Mouse (Mus musculus): ENCODE measurements at regions not wholly inside any gene's neighbourhood (a gene's known extent, or its start where the extent isn't known, plus 50 kb on each side); places are given as distances from the start of the nearest gene placed in this dataset.
A peak's percentile ranks its signal among the peaks of the same experiment; 100 is the strongest.

DNA sequence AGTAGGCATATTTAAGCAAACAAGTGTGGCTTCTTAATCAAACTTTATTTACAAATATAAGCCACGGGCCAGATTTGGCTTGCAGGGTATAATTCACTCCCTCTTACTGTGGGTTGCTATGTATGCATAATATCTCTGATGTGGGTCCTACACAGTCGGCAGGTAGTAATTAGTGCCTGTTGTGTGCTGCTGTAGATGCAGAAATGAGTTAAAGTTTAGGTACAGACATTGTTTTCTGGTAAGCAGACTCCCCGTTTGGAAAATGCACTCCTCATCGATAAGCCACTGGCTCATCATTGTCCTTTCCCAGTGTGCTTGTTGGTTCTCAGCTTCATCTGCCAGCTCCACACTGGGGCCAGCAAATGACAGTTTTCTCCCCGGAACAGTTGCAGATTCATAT lies 113.4 kb upstream of the Lyplal1 start:
- Histone ChIP-seq H3K4me3 (no peak overlapping the region), H3K27ac (ENCODE audit: poor library complexity, severe bottlenecking) (no peak overlapping the region), H3K4me1 (replicated peaks) (no peaks in the 10 kb centered on the region), H3K36me3 (no peaks in the 10 kb centered on the region), H3K27me3 (replicated peaks) (no peaks in the 10 kb centered on the region), H3K4me2 (no peak overlapping the region), H3K9me3 (replicated peaks) (0 out of 2 replicates have a peak, but pooled peaks cover 4% of the 10 kb centered on the region), H3K9ac (no peak overlapping the region)
- 70% methylated on average over 5 of the region's 5 CpGs for WGBS
- ATAC-seq (ENCODE audit: insufficient number of reproducible peaks, low FRiP score), result no peak

- Histone ChIP-seq H3K9ac (no peak overlapping the region), H3K36me3 (no peaks in the 10 kb centered on the region), H3K4me1 (replicated peaks) (no peaks in the 10 kb centered on the region), H3K27me3 (replicated peaks) (no peaks in the 10 kb centered on the region), H3K27ac (ENCODE audit: poor library complexity, severe bottlenecking) (no peak overlapping the region), H3K9me3 (replicated peaks) (0 out of 2 replicates have a peak, but pooled peaks cover 4% of the 10 kb centered on the region), H3K4me2 (no peak overlapping the region), H3K4me3 (no peak overlapping the region)
- no peak for ATAC-seq (ENCODE audit: insufficient number of reproducible peaks, low FRiP score)
- WGBS, result 70% methylated on average over 6 of the region's 6 CpGs
These were observed 112.7 kb upstream of the Lyplal1 start for GRCm38 (mm10) chr1:186229856-186230255.

GRCm38 (mm10) chr1:186228396-186228795 lies 111.3 kb upstream of the Lyplal1 start:
- H3K4me3 ChIP-seq, result no peak overlapping the region
- no peaks in the 10 kb centered on the region for H3K27me3 ChIP-seq (replicated peaks)
- H3K27ac ChIP-seq (ENCODE audit: poor library complexity, severe bottlenecking), result no peak overlapping the region
- H3K9ac ChIP-seq, result no peak overlapping the region
- ATAC-seq (ENCODE audit: insufficient number of reproducible peaks, low FRiP score), result no peak
- peaks cover 9% of the 10 kb centered on the region for H3K4me1 ChIP-seq (replicated peaks)
- H3K4me2 ChIP-seq, result no peak overlapping the region
- 58% methylated on average over 4 of the region's 4 CpGs for WGBS
- 0 out of 2 replicates have a peak, but pooled peaks cover 4% of the 10 kb centered on the region for H3K9me3 ChIP-seq (replicated peaks)
- no peaks in the 10 kb centered on the region for H3K36me3 ChIP-seq

- no peak for ATAC-seq (ENCODE audit: insufficient number of reproducible peaks, low FRiP score)
- no peak overlapping the region for H3K4me3 ChIP-seq
- H3K4me1 ChIP-seq (replicated peaks), result peaks cover 14% of the 10 kb centered on the region
- peak overlapping the region; percentile 46 for H3K27ac ChIP-seq (ENCODE audit: poor library complexity, severe bottlenecking)
- no peaks in the 10 kb centered on the region for H3K27me3 ChIP-seq (replicated peaks)
- H3K9me3 ChIP-seq (replicated peaks), result 0 out of 2 replicates have a peak, but pooled peaks cover 4% of the 10 kb centered on the region
- no peak overlapping the region for H3K4me2 ChIP-seq
- H3K36me3 ChIP-seq, result no peaks in the 10 kb centered on the region
- H3K9ac ChIP-seq, result no peak overlapping the region
- WGBS, result 35% methylated on average over 5 of the region's 5 CpGs
These were observed 107.1 kb upstream of the Lyplal1 start for GRCm38 (mm10) chr1:186224231-186224630.

DNA sequence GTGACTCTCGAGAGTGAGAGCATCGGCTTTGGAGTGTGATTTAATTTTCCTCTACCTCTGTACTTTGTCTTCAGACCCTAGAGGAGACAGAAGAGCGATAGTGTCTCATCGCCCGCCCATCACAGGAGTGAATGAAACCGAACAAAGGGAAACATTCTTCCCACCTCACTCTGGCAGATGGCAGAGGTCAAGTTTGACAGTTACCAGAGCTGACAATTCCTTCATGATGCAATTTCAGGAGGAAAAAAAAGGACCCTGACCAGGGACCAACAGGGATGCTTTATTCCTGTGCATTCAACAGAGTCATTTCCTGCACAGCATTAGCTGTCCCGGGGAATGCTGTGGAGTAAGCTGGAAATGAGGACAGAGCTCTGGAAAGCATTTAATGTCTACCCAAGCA lies 106.3 kb upstream of the Lyplal1 start:
- Histone ChIP-seq H3K4me2 (peak overlapping the region; percentile 7), H3K27ac (ENCODE audit: poor library complexity, severe bottlenecking) (peak overlapping the region; percentile 57; the same call in 1 of the 2 replicates), H3K4me3 (no peak overlapping the region), H3K4me1 (replicated peaks) (peaks cover 14% of the 10 kb centered on the region), H3K36me3 (no peaks in the 10 kb centered on the region), H3K27me3 (replicated peaks) (no peaks in the 10 kb centered on the region), H3K9ac (no peak overlapping the region), H3K9me3 (replicated peaks) (0 out of 2 replicates have a peak, but pooled peaks cover 4% of the 10 kb centered on the region)
- ATAC-seq (ENCODE audit: insufficient number of reproducible peaks, low FRiP score), result peak; percentile 55; the same call in 1 of the 2 replicates
- 26% methylated on average over 7 of the region's 7 CpGs for WGBS

DNA sequence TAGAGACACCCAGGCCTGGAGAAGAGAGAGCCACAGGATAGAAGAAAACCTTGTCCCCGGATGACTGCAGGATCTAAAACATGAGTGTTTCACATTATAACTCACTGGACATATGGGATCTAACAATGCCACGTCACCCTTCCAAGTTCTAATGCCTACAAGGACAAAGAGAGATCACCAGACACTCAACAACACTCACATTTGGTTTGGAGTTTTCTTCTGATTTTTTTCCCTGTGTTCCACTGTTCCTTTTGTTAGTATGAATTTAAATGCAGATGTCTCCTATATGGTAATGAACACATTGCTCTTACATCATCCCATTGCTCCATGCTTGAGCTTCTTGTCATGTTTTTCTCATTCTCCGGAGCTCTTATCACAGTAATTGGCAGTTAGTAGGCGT lies 101.9 kb upstream of the Lyplal1 start:
- no peak overlapping the region for H3K4me2 ChIP-seq
- H3K4me1 ChIP-seq (replicated peaks), result peaks cover 10% of the 10 kb centered on the region
- peaks cover 4% of the 10 kb centered on the region for H3K9me3 ChIP-seq (replicated peaks)
- no peak overlapping the region for H3K27ac ChIP-seq (ENCODE audit: poor library complexity, severe bottlenecking)
- 76% methylated on average over 4 of the region's 4 CpGs for WGBS
- H3K36me3 ChIP-seq, result no peaks in the 10 kb centered on the region
- no peak for ATAC-seq (ENCODE audit: insufficient number of reproducible peaks, low FRiP score)
- no peaks in the 10 kb centered on the region for H3K27me3 ChIP-seq (replicated peaks)
- H3K4me3 ChIP-seq, result no peak overlapping the region
- H3K9ac ChIP-seq, result no peak overlapping the region

DNA sequence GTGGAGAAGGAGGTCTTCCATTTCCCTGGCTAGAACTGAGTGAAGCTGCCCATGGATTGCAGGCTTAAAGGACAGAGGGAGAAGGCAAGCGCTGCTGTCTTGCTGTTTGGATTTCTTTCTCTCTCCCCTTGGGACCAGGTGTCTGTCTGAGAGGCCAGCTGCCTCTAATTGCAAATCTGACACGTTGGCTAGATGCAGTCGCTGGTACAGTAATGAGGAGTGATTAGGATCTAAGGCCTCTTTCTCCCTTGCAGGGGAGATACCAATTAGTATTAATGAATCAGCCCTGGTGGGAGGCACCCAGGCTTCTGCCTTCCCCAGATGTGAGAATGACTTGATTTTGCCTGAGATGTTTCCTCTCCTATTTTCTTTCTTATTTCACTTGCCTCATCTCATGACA lies 100.1 kb upstream of the Lyplal1 start:
- ATAC-seq (ENCODE audit: insufficient number of reproducible peaks, low FRiP score), result no peak
- Histone ChIP-seq H3K27ac (ENCODE audit: poor library complexity, severe bottlenecking) (no peak overlapping the region), H3K4me2 (no peak overlapping the region), H3K4me1 (replicated peaks) (no peaks in the 10 kb centered on the region), H3K4me3 (no peak overlapping the region), H3K9ac (no peak overlapping the region), H3K9me3 (replicated peaks) (peaks cover 10% of the 10 kb centered on the region), H3K36me3 (no peaks in the 10 kb centered on the region), H3K27me3 (replicated peaks) (no peaks in the 10 kb centered on the region)
- 22% methylated on average over 3 of the region's 3 CpGs for WGBS

DNA sequence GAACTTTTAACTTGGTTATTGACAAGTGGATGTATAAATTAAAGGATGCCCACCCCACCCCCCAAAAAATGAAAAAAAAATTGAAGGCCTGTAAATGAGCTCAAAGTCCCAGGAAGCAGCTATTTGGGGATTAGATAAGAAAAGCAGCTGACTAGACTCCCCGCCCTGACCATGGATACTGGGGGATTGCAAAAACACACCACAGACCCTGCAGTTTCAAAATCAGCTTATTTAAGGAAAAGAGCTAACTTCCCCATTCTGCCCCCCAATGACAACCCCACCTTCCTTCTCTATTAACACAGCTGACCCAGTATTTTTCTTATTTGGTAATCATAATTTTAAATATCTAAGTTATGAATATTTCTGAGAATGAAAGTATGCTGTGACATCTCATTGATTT lies 87.0 kb upstream of the Lyplal1 start:
- H3K9me3 ChIP-seq (replicated peaks), result no peaks in the 10 kb centered on the region
- H3K4me2 ChIP-seq, result no peak overlapping the region
- H3K4me1 ChIP-seq (replicated peaks), result no peaks in the 10 kb centered on the region
- H3K27me3 ChIP-seq (replicated peaks), result no peaks in the 10 kb centered on the region
- no peaks in the 10 kb centered on the region for H3K36me3 ChIP-seq
- H3K9ac ChIP-seq, result no peak overlapping the region
- ATAC-seq (ENCODE audit: insufficient number of reproducible peaks, low FRiP score), result no peak
- H3K27ac ChIP-seq (ENCODE audit: poor library complexity, severe bottlenecking), result no peak overlapping the region
- no peak overlapping the region for H3K4me3 ChIP-seq
- 68% methylated on average over 1 of the region's 1 CpGs for WGBS

DNA sequence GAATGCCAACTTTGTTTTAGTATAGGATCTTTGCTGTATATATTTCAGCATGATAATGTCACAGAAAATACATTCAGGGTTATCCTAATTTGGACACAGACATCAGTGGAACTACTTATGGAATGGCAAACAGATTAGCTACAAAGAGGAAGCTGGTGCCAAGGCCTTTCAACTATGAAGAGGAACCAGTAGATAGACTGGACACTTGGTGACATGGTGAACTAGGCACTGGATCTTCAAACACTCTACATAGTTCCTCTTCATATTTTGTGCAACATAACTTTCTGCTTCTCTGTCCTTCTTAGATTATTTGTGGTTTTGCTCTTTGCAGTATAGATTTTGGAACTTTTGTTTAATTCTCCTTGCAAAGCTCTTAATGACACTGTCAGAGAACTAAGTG lies 85.4 kb upstream of the Lyplal1 start:
- Histone ChIP-seq H3K4me1 (replicated peaks) (no peaks in the 10 kb centered on the region), H3K9me3 (replicated peaks) (no peaks in the 10 kb centered on the region), H3K4me3 (no peak overlapping the region), H3K9ac (no peak overlapping the region), H3K27ac (ENCODE audit: poor library complexity, severe bottlenecking) (no peak overlapping the region), H3K36me3 (no peaks in the 10 kb centered on the region), H3K27me3 (replicated peaks) (no peaks in the 10 kb centered on the region), H3K4me2 (no peak overlapping the region)
- no peak for ATAC-seq (ENCODE audit: insufficient number of reproducible peaks, low FRiP score)

- H3K27me3 ChIP-seq (replicated peaks), result no peaks in the 10 kb centered on the region
- no peak overlapping the region for H3K27ac ChIP-seq (ENCODE audit: poor library complexity, severe bottlenecking)
- no peak overlapping the region for H3K4me3 ChIP-seq
- no peaks in the 10 kb centered on the region for H3K9me3 ChIP-seq (replicated peaks)
- H3K36me3 ChIP-seq, result no peaks in the 10 kb centered on the region
- no peak overlapping the region for H3K9ac ChIP-seq
- H3K4me2 ChIP-seq, result no peak overlapping the region
- no peak for ATAC-seq (ENCODE audit: insufficient number of reproducible peaks, low FRiP score)
- H3K4me1 ChIP-seq (replicated peaks), result no peaks in the 10 kb centered on the region
- 69% methylated on average over 1 of the region's 1 CpGs for WGBS
These were observed 81.3 kb upstream of the Lyplal1 start for GRCm38 (mm10) chr1:186198391-186198790.

- Histone ChIP-seq H3K4me3 (no peak overlapping the region), H3K36me3 (no peaks in the 10 kb centered on the region), H3K9ac (no peak overlapping the region), H3K27me3 (replicated peaks) (no peaks in the 10 kb centered on the region), H3K4me2 (no peak overlapping the region), H3K9me3 (replicated peaks) (no peaks in the 10 kb centered on the region), H3K4me1 (replicated peaks) (no peaks in the 10 kb centered on the region), H3K27ac (ENCODE audit: poor library complexity, severe bottlenecking) (no peak overlapping the region)
- WGBS, result 75% methylated on average over 2 of the region's 2 CpGs
- ATAC-seq (ENCODE audit: insufficient number of reproducible peaks, low FRiP score), result no peak
These were observed 79.9 kb upstream of the Lyplal1 start for GRCm38 (mm10) chr1:186197057-186197456.

- no peak overlapping the region for H3K9ac ChIP-seq
These were observed 72.3 kb upstream of the Lyplal1 start for GRCm38 (mm10) chr1:186189390-186189789.

More at GRCm38 (mm10) chr1:186189390-186189789, 72.3 kb upstream of the Lyplal1 start:
- WGBS, result 71% methylated on average over 11 of the region's 11 CpGs
- Histone ChIP-seq H3K4me1 (replicated peaks) (no peaks in the 10 kb centered on the region), H3K27ac (ENCODE audit: poor library complexity, severe bottlenecking) (no peak overlapping the region), H3K27me3 (replicated peaks) (no peaks in the 10 kb centered on the region), H3K4me3 (no peak overlapping the region), H3K36me3 (no peaks in the 10 kb centered on the region), H3K9me3 (replicated peaks) (no peaks in the 10 kb centered on the region), H3K4me2 (no peak overlapping the region)
- no peak for ATAC-seq (ENCODE audit: insufficient number of reproducible peaks, low FRiP score)
